Mouse (Mus musculus): ENCODE data around the gene Pon3.
A peak's percentile ranks its signal among the peaks of the same experiment; 100 is the strongest.

Pon3 gene

GRCm38 (mm10) chr6:5255722-5256451, at the start of gene Pon3:
Gene Pon3, minus strand, starts transcription at chr6:5256286.
- no peak for DNase-seq (ENCODE audit: low spot score in 2 of 2)

GRCm38 (mm10) chr6:5304956-5305355, 48.9 kb upstream of the Pon3 start:
- DNase-seq (ENCODE audit: low spot score in 2 of 2), result no peak

GRCm38 (mm10) chr6:5300629-5301028, 44.5 kb upstream of the Pon3 start:
- DNase-seq (ENCODE audit: low spot score in 2 of 2), result no peak

- DNase-seq (ENCODE audit: low spot score in 2 of 2), result no peak
These were observed 43.5 kb upstream of the Pon3 start for GRCm38 (mm10) chr6:5299561-5299960.

GRCm38 (mm10) chr6:5298092-5298554, 42.0 kb upstream of the Pon3 start, which contains the start of gene Pon2:
Gene Pon2, minus strand, starts transcription at chr6:5298455.
- DNase-seq (ENCODE audit: low spot score in 2 of 2), result peak; percentile 37 to 41

- DNase-seq (ENCODE audit: low spot score in 2 of 2), result peak; percentile 10 to 12
These were observed 41.4 kb upstream of the Pon3 start for GRCm38 (mm10) chr6:5297321-5298091.

- DNase-seq (ENCODE audit: low spot score in 2 of 2), result no peak
These were observed 40.0 kb upstream of the Pon3 start for GRCm38 (mm10) chr6:5296067-5296466.

GRCm38 (mm10) chr6:5294659-5295449, 38.8 kb upstream of the Pon3 start:
- DNase-seq (ENCODE audit: low spot score in 2 of 2), result no peak

GRCm38 (mm10) chr6:5292841-5293240, 36.8 kb upstream of the Pon3 start:
- DNase-seq (ENCODE audit: low spot score in 2 of 2), result no peak

GRCm38 (mm10) chr6:5291450-5291849, 35.4 kb upstream of the Pon3 start:
- DNase-seq (ENCODE audit: low spot score in 2 of 2), result no peak

- DNase-seq (ENCODE audit: low spot score in 2 of 2), result no peak
These were observed 31.8 kb upstream of the Pon3 start for GRCm38 (mm10) chr6:5287919-5288318.

GRCm38 (mm10) chr6:5287392-5287791, 31.3 kb upstream of the Pon3 start:
- DNase-seq (ENCODE audit: low spot score in 2 of 2), result no peak

GRCm38 (mm10) chr6:5282418-5282817, 26.3 kb upstream of the Pon3 start:
- DNase-seq (ENCODE audit: low spot score in 2 of 2), result no peak

GRCm38 (mm10) chr6:5280576-5281305, 24.7 kb upstream of the Pon3 start:
- DNase-seq (ENCODE audit: low spot score in 2 of 2), result no peak

- DNase-seq (ENCODE audit: low spot score in 2 of 2), result no peak
These were observed 21.9 kb upstream of the Pon3 start for GRCm38 (mm10) chr6:5277972-5278371.

- no peak for DNase-seq (ENCODE audit: low spot score in 2 of 2)
These were observed 13.6 kb upstream of the Pon3 start for GRCm38 (mm10) chr6:5269641-5270040.

GRCm38 (mm10) chr6:5264793-5265192, 8.7 kb upstream of the Pon3 start:
- DNase-seq (ENCODE audit: low spot score in 2 of 2), result no peak

GRCm38 (mm10) chr6:5263250-5263999, 7.3 kb upstream of the Pon3 start:
- no peak for DNase-seq (ENCODE audit: low spot score in 2 of 2)

GRCm38 (mm10) chr6:5262322-5263249, 6.5 kb upstream of the Pon3 start:
- no peak for DNase-seq (ENCODE audit: low spot score in 2 of 2)

GRCm38 (mm10) chr6:5255291-5255690, 795 bp downstream of the Pon3 start:
- DNase-seq (ENCODE audit: low spot score in 2 of 2), result no peak

Data from right cerebral cortex, adult 2 months (tissue).